Mouse (Mus musculus) stomach, embryonic 14.5 days (tissue): ENCODE measurements around the gene Irf8. TPM values are rescaled to one million over a fixed set of nuclear protein-coding genes. Genes with fewer than 3 reads are reported as not detected.
"Not testable (repeated sequence)": the region's sequence is repeated elsewhere in the genome, so short reads cannot be mapped to it uniquely, and the experiment has no call there.

Source experiments
- ATAC-seq: fragments of 200-750 bp; cut with Nextera tagmentation; 2 replicates; pipeline ENCODE4 v1.8.0; 2017; ENCODE audit warnings: low read depth, moderate TSS enrichment; ENCODE audit not compliant: insufficient number of reproducible peaks, insufficient read depth, low FRiP score
- H3K27ac ChIP-seq: fragments of 300-500 bp; sonication (generic); 2 replicates; pipeline ENCODE4 v1.5.1; 2014; ENCODE audit warnings: mild to moderate bottlenecking, low read length, moderate library complexity, mixed read lengths
- H3K27me3 ChIP-seq: fragments of 300-500 bp; sonication (generic); 2 replicates; pipeline ENCODE4 v1.6.1; 2014; ENCODE audit warnings: low read length, control low read depth, mixed read lengths; ENCODE audit not compliant: control insufficient read depth, insufficient read depth
- H3K36me3 ChIP-seq: fragments of 300-500 bp; sonication (generic); 2 replicates; pipeline ENCODE4 v1.6.1; 2014; ENCODE audit warnings: mild to moderate bottlenecking, control low read depth, low read length, moderate library complexity, mixed read lengths; ENCODE audit not compliant: control insufficient read depth, insufficient read depth
- H3K4me1 ChIP-seq: fragments of 300-500 bp; sonication (generic); 2 replicates; pipeline ENCODE4 v1.6.1; 2014; ENCODE audit warnings: low read length, control low read depth, mixed read lengths; ENCODE audit not compliant: control insufficient read depth, insufficient read depth
- H3K4me2 ChIP-seq: fragments of 300-500 bp; sonication (generic); replicated peaks from 2 replicates; pipeline ENCODE4 v1.6.1; 2014; ENCODE audit warnings: low read depth, low read length, control low read depth
- H3K4me3 ChIP-seq: fragments of 300-500 bp; sonication (generic); 2 replicates; pipeline ENCODE4 v1.5.1; 2014; ENCODE audit warnings: low read depth, low read length, control low read depth
- H3K9ac ChIP-seq: fragments of 300-500 bp; sonication (generic); replicated peaks from 2 replicates; pipeline ENCODE4 v1.6.1; 2014; ENCODE audit warnings: low read depth, mild to moderate bottlenecking, control low read depth, low read length, moderate library complexity, mixed read lengths
- H3K9me3 ChIP-seq: fragments of 300-500 bp; sonication (generic); 2 replicates; pipeline ENCODE4 v1.6.1; 2016; ENCODE audit warnings: low read depth, low read length, control low read depth; ENCODE audit not compliant: control insufficient read depth
- WGBS: fragments of 180-500 bp; shearing (Covaris S2); extraction: QIAGEN DNeasy Blood & Tissue Kit; methylation state at CpG from one replicate; pipeline ENCODE4 v1.1.7; 2014; 5-methylcytosine and 5-hydroxymethylcytosine counted together
- polyA plus RNA-seq: library from polyadenylated mRNA; unstranded; fragments of >200 nt; fragmentation: Nextera tagmentation; extraction: Ambion mirVana; gene quantifications from 2 replicates; pipeline ENCODE4 v1.2.1, GENCODE M21; 2014

The Irf8 gene
- polyA plus RNA-seq, 1 experiment from 2014 or later: 12.7 TPM

- Histone ChIP-seq H3K4me2 (no peak overlapping the region; the same call in 1 of the 2 replicates), H3K9ac (no peak overlapping the region), H3K27me3 (no peaks in the 10 kb centered on the region), H3K27ac (no peak overlapping the region), H3K4me1 (no peaks in the 10 kb centered on the region), H3K36me3 (no peaks in the 10 kb centered on the region), H3K4me3 (no peak overlapping the region), H3K9me3 (no peaks in the 10 kb centered on the region)
- no peak; the same call in 1 of the 2 replicates for ATAC-seq
- 7% methylated on average over 17 of the region's 17 CpGs for WGBS
Measured at GRCm38 (mm10) chr8:120800308-120800865, 64.2 kb downstream of the Irf8 start.

- H3K4me2 ChIP-seq, H3K4me3 ChIP-seq, ATAC-seq, H3K9me3 ChIP-seq, H3K4me1 ChIP-seq, H3K27ac ChIP-seq, H3K36me3 ChIP-seq, H3K27me3 ChIP-seq, H3K9ac ChIP-seq: not testable (repeated sequence)
- 69% methylated on average over 6 of the region's 6 CpGs for WGBS
Measured at GRCm38 (mm10) chr8:120803661-120804375, 67.7 kb downstream of the Irf8 start.

GRCm38 (mm10) chr8:120804741-120805140 is 68.6 kb downstream of the Irf8 start:
- no peak overlapping the region for H3K9ac ChIP-seq
- H3K27me3 ChIP-seq: no peaks in the 10 kb centered on the region
- no peaks in the 10 kb centered on the region for H3K36me3 ChIP-seq
- ATAC-seq: no peak
- H3K4me1 ChIP-seq: no peaks in the 10 kb centered on the region
- no peak overlapping the region for H3K4me3 ChIP-seq
- H3K27ac ChIP-seq: no peak overlapping the region
- no peaks in the 10 kb centered on the region for H3K9me3 ChIP-seq
- no peak overlapping the region for H3K4me2 ChIP-seq
- WGBS: 62% methylated on average over 3 of the region's 3 CpGs

Other genes with a start within 250 kb of the Irf8 start
- 112 and 118 TPM in 2 replicates for gene Gins2, start 147.1 kb upstream of the Irf8 start, polyA plus RNA-seq
- 3.6 and 5.0 TPM in 2 replicates for gene 1190005I06Rik, start 88.7 kb upstream of the Irf8 start, polyA plus RNA-seq
- 2.4 TPM in 1 of 2 replicates, not detected in the other for gene Gm27021, start 68.3 kb upstream of the Irf8 start, polyA plus RNA-seq
- gene Cox4i1, start 68.1 kb upstream of the Irf8 start, polyA plus RNA-seq: 1,095 and 1,156 TPM in 2 replicates
- 244 and 254 TPM in 2 replicates for gene Emc8, start 67.8 kb upstream of the Irf8 start, polyA plus RNA-seq